Mouse (Mus musculus) right cerebral cortex, adult 18-20 months (tissue): ENCODE measurements around the gene Akap13.

Experiments used
- DNase-seq: peaks from one replicate; pipeline ENCODE4 v3.0.0; 2022; ENCODE audit warnings: mixed read lengths

Akap13 gene

DNA sequence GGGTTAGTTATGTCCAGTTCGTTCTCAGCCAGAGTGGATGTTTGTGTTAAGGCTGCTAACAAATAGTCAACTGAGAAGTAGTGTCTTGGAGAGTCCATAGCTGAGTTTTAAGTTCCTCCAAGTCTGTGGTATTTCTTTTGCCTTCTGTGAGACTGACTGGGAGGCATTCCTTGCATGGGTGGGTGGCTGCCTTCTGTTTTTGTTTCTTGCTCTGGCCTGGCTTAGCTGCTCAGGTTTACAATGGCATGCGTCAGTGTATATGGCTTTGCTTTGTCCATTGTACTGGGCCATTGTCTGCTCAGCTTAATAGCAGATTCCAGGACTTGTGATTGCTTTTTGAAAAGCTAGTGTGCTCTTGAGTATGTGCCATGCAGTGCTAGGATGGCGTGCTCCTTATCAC, 65.9 kb downstream of the Akap13 start:
- DNase-seq, result no peak

DNA sequence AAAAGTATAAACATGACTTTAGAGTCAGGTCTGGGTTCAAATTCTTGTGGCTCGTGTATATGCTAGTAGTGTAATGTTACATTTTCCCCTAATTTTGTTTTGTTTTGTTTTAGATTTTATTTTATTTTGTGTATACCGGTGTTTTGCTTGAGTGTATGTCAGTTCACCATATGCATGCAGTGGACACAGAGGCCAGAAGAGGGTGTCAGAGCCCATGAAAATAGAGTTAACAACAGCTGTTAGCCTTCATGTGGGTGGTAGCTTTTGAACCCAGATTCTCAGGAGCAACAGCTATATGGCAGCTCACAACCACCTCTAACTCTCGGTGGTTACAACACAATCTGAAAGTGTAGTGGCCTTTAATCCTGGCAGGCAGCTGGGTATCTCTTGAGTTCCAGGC, 66.9 kb downstream of the Akap13 start:
- DNase-seq, result no peak

GRCm38 (mm10) chr7:75524789-75525569, 69.6 kb downstream of the Akap13 start:
- DNase-seq, result no peak

GRCm38 (mm10) chr7:75525716-75526401, 70.5 kb downstream of the Akap13 start:
- DNase-seq, result no peak

DNA sequence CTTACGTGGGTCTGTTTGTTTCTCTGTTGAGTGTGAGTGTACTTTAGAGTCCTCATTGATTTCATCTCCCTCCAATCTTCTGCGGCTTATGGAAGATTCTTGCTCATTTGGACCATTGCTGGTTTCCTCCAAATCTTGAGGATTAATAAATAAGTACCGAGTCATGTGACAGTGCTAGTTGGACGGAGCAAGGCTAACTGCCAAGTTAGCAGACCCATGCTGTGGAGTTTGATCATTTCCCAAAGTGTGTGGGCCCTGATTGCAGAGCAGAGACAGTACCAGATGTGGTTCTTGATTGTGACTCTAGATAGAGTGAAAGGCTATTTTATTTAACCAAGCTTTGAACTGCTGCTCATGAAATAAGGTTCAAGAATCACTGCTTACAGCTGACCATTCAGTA, 73.4 kb downstream of the Akap13 start:
- DNase-seq, result no peak

GRCm38 (mm10) chr7:75529857-75530437, 74.6 kb downstream of the Akap13 start:
- DNase-seq, result no peak

GRCm38 (mm10) chr7:75530642-75531041, 75.3 kb downstream of the Akap13 start:
- no peak for DNase-seq

- no peak for DNase-seq
Observed at GRCm38 (mm10) chr7:75533079-75533478, 77.7 kb downstream of the Akap13 start.

- no peak for DNase-seq
Observed at GRCm38 (mm10) chr7:75536298-75536697, 81.0 kb downstream of the Akap13 start.

DNA sequence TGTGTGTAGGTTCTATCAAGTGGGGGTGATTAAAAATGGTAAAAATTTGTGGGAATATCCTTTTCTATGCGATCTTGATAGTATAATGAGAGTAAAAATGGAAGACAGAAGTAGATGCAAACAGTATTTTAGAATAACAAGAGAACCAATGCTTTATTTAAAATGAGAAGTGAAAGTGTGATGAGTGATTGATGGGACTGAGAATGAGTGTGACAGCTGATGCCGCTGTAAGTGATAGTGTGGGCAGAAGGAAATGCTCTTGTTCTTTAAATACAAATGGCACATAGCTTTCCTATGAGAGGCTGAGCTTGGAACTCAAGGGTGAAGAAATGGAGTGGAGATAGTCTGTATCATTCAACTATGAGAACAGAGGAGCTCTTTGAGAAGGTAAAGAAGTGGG, 82.2 kb downstream of the Akap13 start:
- no peak for DNase-seq

GRCm38 (mm10) chr7:75538513-75538912, 83.2 kb downstream of the Akap13 start:
- no peak for DNase-seq

DNA sequence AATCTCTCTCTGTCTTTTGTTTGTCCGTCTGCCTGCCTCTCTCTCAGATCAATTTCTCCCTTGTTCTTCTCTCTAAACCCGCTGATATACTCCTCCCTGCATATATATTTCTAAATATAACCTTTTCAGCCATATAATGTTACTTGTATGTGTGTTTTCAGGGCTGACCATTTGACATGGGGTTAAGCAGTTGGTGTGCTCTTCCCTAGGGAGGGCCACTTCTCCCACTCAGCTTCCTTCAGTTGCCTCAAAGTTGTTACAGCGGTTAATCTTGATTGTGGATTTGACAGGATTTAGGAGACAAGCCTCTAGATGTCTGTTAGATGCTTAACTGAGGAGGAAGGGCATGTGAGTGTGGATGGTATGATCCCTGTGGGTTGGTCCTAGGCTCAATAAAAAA, 83.8 kb downstream of the Akap13 start:
- no peak for DNase-seq

- no peak for DNase-seq
Observed at GRCm38 (mm10) chr7:75549856-75550255, 94.5 kb downstream of the Akap13 start.

DNA sequence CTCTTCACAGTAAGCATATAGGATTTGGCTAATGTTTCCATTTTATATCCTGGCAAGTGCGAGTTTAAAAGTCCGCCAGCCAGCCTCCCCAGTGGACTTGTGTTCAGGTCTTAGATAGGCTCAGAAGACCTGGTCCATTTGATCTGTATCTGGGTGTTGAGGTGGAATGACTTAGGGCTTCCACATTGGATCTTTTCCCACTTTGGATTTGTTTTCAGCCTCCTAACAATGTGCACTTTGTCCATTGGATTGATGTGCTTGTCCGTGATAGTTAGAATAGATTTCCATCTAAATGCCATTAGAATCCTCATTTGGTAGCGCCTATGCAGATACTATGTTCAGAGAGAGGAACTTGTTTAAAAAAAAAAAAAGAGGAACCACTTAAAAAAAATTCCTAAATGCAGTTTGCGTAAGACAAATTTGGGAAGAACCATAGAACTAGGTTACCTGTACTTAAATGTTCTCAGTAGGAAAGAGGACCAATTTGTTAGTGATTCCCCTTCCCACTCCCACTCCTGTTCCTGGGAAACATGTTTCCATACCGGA, 95.5 kb downstream of the Akap13 start:
- no peak for DNase-seq

- DNase-seq, result no peak
Observed at GRCm38 (mm10) chr7:75553002-75553666, 97.8 kb downstream of the Akap13 start.

DNA sequence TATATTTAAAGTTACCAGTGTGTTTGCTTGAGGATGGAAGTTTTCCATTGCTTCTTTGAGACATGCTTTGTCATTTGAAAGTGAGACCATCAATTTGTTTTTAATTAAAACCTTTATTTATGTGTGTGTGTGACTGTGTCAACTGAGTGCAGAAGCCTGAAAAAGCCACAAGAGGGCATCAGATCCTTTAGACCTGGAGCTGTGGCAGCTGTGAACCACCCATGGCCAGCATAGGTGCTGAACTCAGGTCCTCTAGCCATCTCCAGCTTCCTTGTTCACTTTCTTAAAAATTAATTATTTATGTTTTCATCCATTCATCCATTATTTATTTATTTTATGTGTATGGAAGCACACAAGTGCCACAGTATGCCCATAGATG, 98.3 kb downstream of the Akap13 start:
- no peak for DNase-seq

DNA sequence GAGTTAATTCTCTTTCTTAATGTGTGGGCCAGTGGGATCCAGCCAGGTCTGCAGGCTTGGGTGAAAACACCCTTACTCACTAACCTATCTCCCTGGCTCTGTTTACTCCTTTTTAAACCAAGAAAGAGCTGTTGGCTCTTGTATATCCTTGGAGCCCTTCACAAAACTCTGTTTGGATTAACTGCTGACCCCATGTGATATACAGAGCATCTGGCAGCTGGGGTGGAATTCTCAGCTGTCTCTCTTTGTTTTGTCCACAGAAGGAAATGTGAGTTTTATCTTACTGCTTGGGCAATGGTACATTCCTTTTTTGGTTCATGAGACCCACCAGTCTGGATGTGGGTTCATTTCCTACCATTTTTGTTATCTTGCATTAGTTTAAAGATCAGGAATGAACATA, 98.7 kb downstream of the Akap13 start:
- DNase-seq, result no peak

DNA sequence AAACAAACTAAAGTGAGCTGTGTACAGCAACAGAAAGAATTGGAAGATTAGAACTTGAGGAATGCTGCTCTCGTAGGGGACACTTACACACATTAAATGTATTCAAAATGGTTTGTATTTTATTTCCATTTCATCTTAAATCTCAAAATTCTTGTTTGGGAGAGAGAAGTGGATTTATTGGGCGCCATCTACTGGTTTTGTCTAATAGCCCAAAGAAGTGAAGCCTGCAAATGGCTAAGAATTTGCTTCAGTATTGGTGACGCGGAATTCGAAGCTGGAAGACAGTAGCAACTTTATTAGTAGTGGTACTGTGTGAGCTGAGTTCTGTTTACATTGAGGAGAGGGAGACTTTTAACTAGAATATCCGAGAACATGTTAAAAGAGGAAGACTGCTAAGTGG, 100.6 kb downstream of the Akap13 start:
- DNase-seq, result no peak

DNA sequence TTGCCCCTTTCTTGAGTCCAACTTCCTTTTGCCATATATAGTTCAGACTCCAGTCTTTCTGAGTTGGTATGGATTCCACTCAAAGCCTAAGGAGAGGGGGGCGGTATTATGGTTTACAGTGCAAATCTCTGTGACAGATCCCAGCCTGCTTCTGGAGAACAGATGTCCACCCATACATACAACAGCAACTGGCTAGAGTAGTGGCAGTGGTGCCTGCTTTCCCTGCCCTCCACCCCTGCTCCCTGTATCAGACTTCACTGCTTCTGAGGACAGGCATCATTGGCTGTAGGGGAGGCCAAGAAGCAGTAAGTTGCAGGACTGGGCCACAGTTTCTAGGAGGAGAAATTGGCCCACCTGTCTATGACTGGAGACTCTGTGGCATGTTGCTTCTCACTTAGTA, 102.9 kb downstream of the Akap13 start:
- DNase-seq, result no peak

GRCm38 (mm10) chr7:75559119-75559518, 103.8 kb downstream of the Akap13 start:
- no peak for DNase-seq

GRCm38 (mm10) chr7:75559915-75560314, 104.6 kb downstream of the Akap13 start:
- DNase-seq, result no peak

GRCm38 (mm10) chr7:75560566-75560965, 105.2 kb downstream of the Akap13 start:
- DNase-seq, result no peak

- no peak for DNase-seq
Observed at GRCm38 (mm10) chr7:75561134-75561533, 105.8 kb downstream of the Akap13 start.
